Mouse (Mus musculus) spleen, adult 12 weeks (tissue): Measurements from ENCODE around the gene Fcamr.

Experiments used
- DNase-seq: peaks from one replicate; pipeline ENCODE4 v3.0.0; 2022; ENCODE audit warnings: low spot score

The Fcamr gene

DNA sequence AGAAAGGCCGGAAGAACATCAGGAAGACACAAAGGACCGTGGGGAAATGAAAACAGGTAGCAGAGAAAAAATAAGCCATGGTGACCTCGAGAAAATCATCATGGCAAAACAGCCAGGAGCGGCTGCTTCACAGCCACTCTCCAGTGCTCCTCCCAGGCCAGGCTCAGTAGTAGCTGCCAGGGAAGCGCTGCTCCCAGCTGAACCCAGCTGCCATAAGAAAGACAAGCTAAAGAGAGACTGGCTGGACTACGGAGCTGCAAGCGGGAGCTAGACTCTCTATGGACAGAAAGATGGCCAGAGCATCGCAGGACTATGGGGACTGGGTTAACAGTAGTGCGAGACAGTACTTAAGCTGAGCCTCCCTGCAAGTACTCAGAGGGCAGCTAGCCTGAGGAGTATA is 54.1 kb downstream of the Fcamr start:
- no peak for DNase-seq

DNA sequence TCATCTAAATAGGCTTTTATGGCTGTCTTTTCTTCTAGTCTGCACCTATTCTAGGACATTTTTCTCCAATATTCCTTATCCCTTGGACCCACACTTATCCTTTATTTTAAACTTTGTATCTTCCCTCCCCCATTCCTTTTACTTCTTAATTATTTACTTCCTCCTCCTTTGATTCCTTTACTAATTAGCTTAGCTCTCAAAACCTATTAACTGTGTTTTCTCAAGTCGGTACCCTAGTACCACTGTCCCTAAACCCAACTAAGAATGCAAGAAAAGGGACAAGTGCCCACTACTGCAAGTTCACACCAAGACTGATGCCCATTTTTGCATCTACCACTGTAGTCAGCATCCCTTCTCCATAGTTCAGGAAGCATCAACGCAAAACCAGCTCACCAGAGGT is 55.0 kb downstream of the Fcamr start:
- DNase-seq = no peak

DNA sequence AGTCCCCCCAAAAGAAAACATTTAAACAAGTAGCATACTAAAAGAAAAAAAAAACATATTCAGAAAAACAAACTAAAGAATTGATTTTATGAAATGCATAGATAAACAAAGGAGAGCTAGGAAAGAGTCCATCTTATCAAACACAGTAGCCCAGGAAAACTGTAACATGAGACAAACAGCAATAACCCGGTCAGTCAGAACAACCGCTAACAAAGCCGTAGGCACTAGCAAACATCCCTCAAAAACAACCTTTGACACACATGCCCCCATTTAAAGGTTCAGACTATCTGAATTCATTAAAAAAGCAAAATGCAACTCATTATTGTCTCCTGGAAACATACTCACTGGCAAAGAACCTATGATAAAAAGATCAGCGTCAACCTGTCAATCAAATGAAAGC is 56.8 kb downstream of the Fcamr start:
- DNase-seq = no peak

DNA sequence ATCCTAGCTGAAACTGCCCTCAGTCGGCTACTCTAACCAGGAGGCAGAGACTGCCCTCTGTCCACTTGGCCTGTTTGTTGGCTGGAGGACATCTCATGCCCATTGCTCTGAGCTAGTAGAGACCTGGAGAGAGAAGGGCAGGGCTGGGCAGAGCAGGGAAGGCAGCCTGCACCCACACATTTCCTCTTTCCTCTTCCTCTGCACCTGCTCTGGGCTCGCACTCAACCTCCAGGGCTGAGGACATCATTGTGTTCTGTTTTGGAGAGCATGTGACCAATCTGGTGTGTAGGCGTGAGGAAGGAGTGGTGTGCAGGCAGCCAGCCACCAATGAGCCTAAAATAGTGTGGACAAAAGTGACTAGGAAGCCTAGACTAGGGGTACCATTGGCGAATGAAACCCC is 63.5 kb downstream of the Fcamr start:
- peak; percentile 26 for DNase-seq
